Mouse (Mus musculus) intestine, embryonic 16.5 days (tissue): ENCODE measurements around the gene Cemip. TPM values are rescaled to one million over a fixed set of nuclear protein-coding genes. Genes with fewer than 3 reads are reported as not detected.

Source experiments
- ATAC-seq: fragments of 200-750 bp; cut with Nextera tagmentation; 2 replicates; pipeline ENCODE4 v1.8.0; 2017; ENCODE audit warnings: moderate TSS enrichment, moderate library complexity
- H3K27ac ChIP-seq: fragments of 300-500 bp; sonication (generic); 2 replicates; pipeline ENCODE4 v1.5.1; 2014; ENCODE audit warnings: mild to moderate bottlenecking, low read length
- H3K27me3 ChIP-seq: fragments of 300-500 bp; sonication (generic); replicated peaks from 2 replicates; pipeline ENCODE4 v1.6.1; 2014; ENCODE audit warnings: low read length, control low read depth, mixed read lengths; ENCODE audit not compliant: control insufficient read depth, insufficient read depth
- H3K36me3 ChIP-seq: fragments of 300-500 bp; sonication (generic); 2 replicates; pipeline ENCODE4 v1.6.1; 2014; ENCODE audit warnings: low read length, control low read depth; ENCODE audit not compliant: control insufficient read depth, insufficient read depth
- H3K4me1 ChIP-seq: fragments of 300-500 bp; sonication (generic); 2 replicates; pipeline ENCODE4 v1.6.1; 2014; ENCODE audit warnings: low read length, control low read depth, mixed read lengths; ENCODE audit not compliant: control insufficient read depth, insufficient read depth
- H3K4me2 ChIP-seq: fragments of 300-500 bp; sonication (generic); 2 replicates; pipeline ENCODE4 v1.6.1; 2014; ENCODE audit warnings: low read depth, low read length, control low read depth
- H3K4me3 ChIP-seq: fragments of 300-500 bp; sonication (generic); 2 replicates; pipeline ENCODE4 v1.5.1; 2014; ENCODE audit warnings: mild to moderate bottlenecking, low read length
- H3K9ac ChIP-seq: fragments of 300-500 bp; sonication (generic); 2 replicates; pipeline ENCODE4 v1.6.1; 2014; ENCODE audit warnings: low read depth, low read length
- H3K9me3 ChIP-seq: fragments of 300-500 bp; sonication (generic); 2 replicates; pipeline ENCODE4 v1.6.1; 2016; ENCODE audit warnings: low read length, control low read depth; ENCODE audit not compliant: control insufficient read depth
- WGBS: fragments of 180-500 bp; shearing (Covaris S2); extraction: QIAGEN DNeasy Blood & Tissue Kit; methylation state at CpG from one replicate; pipeline ENCODE4 v1.1.7; 2014; 5-methylcytosine and 5-hydroxymethylcytosine counted together
- polyA plus RNA-seq: library from polyadenylated mRNA; unstranded; fragments of >200 nt; fragmentation: Nextera tagmentation; extraction: Ambion mirVana; gene quantifications from 2 replicates; pipeline ENCODE4 v1.2.1, GENCODE M21; 2015

The Cemip gene
- polyA plus RNA-seq, 1 experiment from 2014 or later = 0.40 TPM

DNA sequence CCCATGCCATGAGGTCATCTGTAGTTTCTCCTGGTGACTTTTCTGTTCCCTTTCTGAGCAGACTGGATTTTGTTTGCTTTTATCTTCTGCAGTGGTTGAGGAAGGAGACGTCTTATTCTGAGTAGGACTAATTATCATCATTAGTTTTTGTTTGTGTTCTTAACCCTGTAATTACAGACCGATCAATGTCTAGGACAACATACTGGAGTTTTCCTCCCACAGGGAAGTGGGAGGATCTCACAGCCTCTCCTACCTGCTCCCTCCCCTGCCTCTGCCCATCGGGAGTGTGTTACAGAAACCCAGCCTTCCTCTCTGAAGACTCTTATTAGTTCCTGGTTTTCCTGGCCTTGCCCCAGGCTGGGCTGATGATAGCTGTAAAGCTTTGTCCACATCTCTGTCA lies 164.7 kb downstream of the Cemip start:
- no peaks in the 10 kb centered on the region for H3K36me3 ChIP-seq
- no peak overlapping the region for H3K27ac ChIP-seq

DNA sequence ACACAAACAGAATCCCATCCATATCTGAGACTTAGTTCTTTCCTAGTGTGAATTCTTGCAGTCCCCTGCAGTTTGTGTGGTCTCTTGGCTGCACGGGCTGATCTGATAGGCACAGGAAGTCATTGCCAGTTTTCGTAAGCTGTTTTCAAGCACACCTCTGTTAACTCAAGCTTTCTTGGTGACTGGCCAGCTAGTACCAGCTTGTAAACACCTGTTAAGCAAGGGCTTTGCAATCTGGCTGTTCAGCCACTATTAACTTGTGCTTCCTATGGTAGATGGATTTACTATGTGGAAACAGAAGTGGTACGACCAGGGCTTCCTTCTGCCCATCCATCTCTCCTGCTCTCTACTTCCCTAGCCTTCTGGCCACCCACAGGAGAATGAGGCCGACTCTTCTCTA lies 166.1 kb downstream of the Cemip start:
- Histone ChIP-seq H3K4me3 (no peak overlapping the region), H3K4me2 (no peak overlapping the region), H3K9ac (no peak overlapping the region), H3K27me3 (no peaks in the 10 kb centered on the region), H3K4me1 (no peaks in the 10 kb centered on the region), H3K36me3 (no peaks in the 10 kb centered on the region), H3K9me3 (no peaks in the 10 kb centered on the region), H3K27ac (no peak overlapping the region)
- WGBS = 76% methylated on average over 4 of the region's 4 CpGs
- ATAC-seq = no peak

More for the DNA sequence above, 164.7 kb downstream of the Cemip start:
- no peak overlapping the region for H3K4me3 ChIP-seq
- H3K4me1 ChIP-seq = no peaks in the 10 kb centered on the region
- no peak for ATAC-seq
- WGBS = 56% methylated on average over 3 of the region's 3 CpGs
- H3K27me3 ChIP-seq = no peaks in the 10 kb centered on the region
- no peaks in the 10 kb centered on the region for H3K9me3 ChIP-seq
- no peak overlapping the region for H3K9ac ChIP-seq
- no peak overlapping the region for H3K4me2 ChIP-seq

DNA sequence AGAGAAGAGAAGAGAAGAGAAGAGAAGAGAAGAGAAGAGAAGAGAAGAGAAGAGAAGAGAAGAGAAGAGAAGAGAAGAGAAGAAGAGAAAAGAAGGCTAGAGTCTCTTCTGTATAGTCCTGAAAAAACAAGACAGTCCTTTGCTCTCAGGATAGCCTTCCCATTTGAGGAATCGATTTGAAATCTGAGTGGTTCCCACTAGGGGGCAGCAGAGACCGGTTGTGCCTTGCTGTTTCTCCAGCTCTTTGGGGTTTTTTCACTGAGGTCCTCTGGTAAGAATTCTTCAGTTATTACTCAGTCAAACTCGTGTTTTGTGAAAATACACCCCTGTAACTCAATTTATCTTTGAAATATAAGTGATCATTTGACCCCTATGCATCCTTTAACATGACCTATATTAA lies 171.7 kb downstream of the Cemip start:
- H3K27ac ChIP-seq = no peak overlapping the region
- ATAC-seq = no peak
- no peak overlapping the region for H3K4me2 ChIP-seq
- H3K4me1 ChIP-seq = no peaks in the 10 kb centered on the region
- H3K27me3 ChIP-seq = no peaks in the 10 kb centered on the region
- 0% methylated on average over 3 of the region's 3 CpGs for WGBS
- H3K36me3 ChIP-seq = no peaks in the 10 kb centered on the region
- no peak overlapping the region for H3K4me3 ChIP-seq
- H3K9ac ChIP-seq = no peak overlapping the region
- no peaks in the 10 kb centered on the region for H3K9me3 ChIP-seq

DNA sequence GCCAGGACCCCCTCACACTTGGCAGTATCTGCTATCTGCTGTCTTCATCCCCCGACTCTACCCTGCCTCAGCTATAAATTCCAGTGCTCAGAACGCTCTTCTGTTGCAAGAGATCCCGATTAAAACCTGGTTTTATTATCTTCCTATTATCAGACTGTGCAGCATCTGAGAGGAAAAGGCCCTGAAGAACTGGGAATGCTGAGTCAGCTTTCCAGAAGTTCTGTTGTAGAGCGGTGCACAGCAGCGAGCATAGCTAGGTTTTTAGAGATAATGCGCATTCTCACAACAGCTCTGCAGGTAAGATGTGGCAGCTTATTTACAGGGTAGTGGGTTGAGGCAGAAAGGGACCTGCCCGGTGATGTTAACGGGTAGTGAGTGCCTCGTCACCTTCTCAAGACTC lies 172.3 kb downstream of the Cemip start:
- no peak overlapping the region for H3K4me3 ChIP-seq
- no peaks in the 10 kb centered on the region for H3K4me1 ChIP-seq
- no peaks in the 10 kb centered on the region for H3K9me3 ChIP-seq
- no peak overlapping the region for H3K9ac ChIP-seq
- no peak overlapping the region for H3K27ac ChIP-seq
- 76% methylated on average over 9 of the region's 9 CpGs for WGBS
- H3K4me2 ChIP-seq = no peak overlapping the region
- H3K36me3 ChIP-seq = no peaks in the 10 kb centered on the region
- no peaks in the 10 kb centered on the region for H3K27me3 ChIP-seq
- no peak for ATAC-seq

DNA sequence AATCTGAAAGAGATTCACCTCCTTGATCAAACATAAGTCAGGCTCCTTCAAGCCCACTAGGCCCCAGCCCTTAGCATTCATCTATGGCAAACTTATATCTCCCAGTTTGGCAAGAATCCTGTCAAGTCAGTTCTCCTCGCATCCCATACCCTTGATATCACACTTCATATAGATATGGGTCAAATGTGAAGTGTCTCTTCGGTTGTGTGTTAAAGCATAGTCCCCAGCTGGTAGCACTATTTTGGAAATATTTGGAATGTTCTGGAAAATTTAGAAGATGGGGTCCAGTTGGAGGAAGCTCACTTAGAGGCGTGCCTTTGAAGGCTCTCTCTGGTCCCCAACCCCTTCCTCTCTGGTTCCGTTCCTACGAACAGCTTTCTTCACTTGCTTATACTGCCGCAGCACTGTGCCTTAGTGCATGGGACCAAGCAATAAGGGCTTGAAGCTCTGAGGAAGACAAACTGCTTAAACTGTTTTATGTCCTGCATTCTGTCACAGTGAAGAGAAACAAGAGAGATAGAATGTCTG lies 172.8 kb downstream of the Cemip start:
- WGBS = 90% methylated on average over 6 of the region's 6 CpGs
- Histone ChIP-seq H3K4me1 (no peaks in the 10 kb centered on the region), H3K4me3 (no peak overlapping the region), H3K9ac (no peak overlapping the region), H3K27ac (no peak overlapping the region), H3K4me2 (no peak overlapping the region), H3K36me3 (no peaks in the 10 kb centered on the region), H3K27me3 (no peaks in the 10 kb centered on the region), H3K9me3 (no peaks in the 10 kb centered on the region)
- no peak for ATAC-seq

DNA sequence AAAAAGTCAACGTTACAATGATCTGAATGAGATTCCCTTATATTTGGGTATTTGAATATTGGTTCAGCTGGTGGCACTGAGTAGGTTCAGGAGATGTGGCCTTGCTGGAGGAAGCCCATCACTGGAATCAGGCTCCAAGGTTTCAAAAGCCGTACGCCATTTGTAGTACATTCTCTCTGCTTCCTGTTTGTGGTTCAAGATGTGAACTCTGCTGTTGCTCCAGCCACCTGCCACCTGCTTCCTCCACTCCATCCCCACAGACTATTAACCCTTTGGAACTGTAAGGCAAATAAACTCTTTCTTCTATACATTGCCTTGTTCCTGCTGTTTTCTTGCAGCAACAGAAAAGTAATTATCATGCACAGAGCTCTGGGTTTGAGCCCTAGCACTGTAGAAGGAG lies 174.4 kb downstream of the Cemip start:
- no peaks in the 10 kb centered on the region for H3K9me3 ChIP-seq
- WGBS = 75% methylated on average over 3 of the region's 3 CpGs
- no peak overlapping the region for H3K4me3 ChIP-seq
- no peak for ATAC-seq
- no peak overlapping the region for H3K27ac ChIP-seq
- H3K27me3 ChIP-seq = no peaks in the 10 kb centered on the region
- no peak overlapping the region for H3K4me2 ChIP-seq
- no peak overlapping the region for H3K9ac ChIP-seq
- H3K4me1 ChIP-seq = no peaks in the 10 kb centered on the region
- no peaks in the 10 kb centered on the region for H3K36me3 ChIP-seq

DNA sequence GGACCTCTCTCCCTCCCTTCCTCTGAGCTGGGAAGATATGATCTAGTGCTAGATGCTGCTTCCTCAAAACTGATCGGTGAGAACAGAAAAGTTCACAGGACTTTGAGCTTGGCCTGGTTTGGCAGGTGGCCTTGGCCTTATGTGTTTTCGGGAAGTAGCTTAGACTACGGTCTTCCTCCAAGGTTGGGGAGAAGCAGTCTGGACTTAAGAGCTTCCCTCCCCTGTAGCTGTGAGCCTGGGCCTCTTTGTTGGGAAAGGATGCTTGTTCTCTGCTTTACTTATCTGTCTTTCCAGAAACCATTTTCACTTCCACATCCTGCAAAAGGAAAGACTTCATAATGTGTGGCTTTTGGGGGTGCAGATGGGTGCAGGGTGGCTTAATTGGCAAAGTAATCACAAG lies 181.5 kb downstream of the Cemip start:
- no peak overlapping the region for H3K9ac ChIP-seq
- no peak for ATAC-seq
- H3K36me3 ChIP-seq = 0 out of 2 replicates have a peak, but pooled peaks cover 11% of the 10 kb centered on the region
- H3K27ac ChIP-seq = no peak overlapping the region
- no peaks in the 10 kb centered on the region for H3K4me1 ChIP-seq
- no peaks in the 10 kb centered on the region for H3K27me3 ChIP-seq
- WGBS = 85% methylated on average over 3 of the region's 3 CpGs
- peaks cover 8% of the 10 kb centered on the region; the same call in 1 of the 2 replicates for H3K9me3 ChIP-seq
- H3K4me3 ChIP-seq = no peak overlapping the region
- H3K4me2 ChIP-seq = no peak overlapping the region

DNA sequence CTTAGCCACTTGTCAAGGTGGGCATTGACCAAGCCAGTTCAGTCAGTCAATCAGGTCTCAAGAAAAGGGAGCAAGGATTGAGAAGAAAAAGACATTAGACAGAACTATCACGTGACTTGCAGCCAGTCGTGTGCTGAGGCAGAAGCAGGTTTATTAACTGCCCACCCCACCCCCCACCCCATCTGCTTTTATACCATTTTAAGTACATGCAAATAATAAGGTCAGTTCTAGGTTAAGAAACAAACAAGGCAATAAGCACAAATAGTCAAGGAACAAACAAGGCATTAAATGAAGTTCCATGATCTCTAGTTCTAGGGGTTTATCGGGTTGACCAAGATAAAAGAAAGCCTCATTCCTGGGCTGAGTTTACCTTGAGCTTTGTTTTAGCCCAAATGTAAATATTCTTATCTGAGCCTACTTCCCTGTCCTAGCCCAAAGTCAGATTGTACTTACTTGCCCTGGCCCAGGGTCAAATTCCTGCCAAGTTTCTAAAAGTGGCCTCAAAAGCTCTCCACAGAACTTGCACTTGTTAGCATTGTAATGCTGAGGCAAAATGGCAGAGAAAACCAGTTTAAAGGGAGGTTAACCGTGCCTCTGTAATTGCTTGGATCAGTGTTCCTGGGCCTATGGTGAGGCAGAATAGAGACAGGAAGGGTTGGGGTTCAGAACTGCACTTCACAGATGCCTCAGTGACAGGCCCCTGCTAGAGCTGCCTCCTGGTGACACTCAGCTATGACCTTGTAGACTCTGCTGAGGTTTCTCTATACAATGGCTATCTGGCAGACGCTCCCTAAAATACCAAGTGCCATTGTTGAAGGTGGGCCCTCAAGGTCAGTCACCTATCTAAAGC lies 183.8 kb downstream of the Cemip start:
- no peak overlapping the region for H3K27ac ChIP-seq
- 42% methylated on average over 5 of the region's 5 CpGs for WGBS
- no peak overlapping the region for H3K4me2 ChIP-seq
- no peaks in the 10 kb centered on the region for H3K27me3 ChIP-seq
- peaks cover 22% of the 10 kb centered on the region for H3K36me3 ChIP-seq
- H3K4me3 ChIP-seq = no peak overlapping the region
- H3K9me3 ChIP-seq = peaks cover 8% of the 10 kb centered on the region; the same call in 1 of the 2 replicates
- no peaks in the 10 kb centered on the region for H3K4me1 ChIP-seq
- no peak overlapping the region for H3K9ac ChIP-seq
- ATAC-seq = no peak

DNA sequence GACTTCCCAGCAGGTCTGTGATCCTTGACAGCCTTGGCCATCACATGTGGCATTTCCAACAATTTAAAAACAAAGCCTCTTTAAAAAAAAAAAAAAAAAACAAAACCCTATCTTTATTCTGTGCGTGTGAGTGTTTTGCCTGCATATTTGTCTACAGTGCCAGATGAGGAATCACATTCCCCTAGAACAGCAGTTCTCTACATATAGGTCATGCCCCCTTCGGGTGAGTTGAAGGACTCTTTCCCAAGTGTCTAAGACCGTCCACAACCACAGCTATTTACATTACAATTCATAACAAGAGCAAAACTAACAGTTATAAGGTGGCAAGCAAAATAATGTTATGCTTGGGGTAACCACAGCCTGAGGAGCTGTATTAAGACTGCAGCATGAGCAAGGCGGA lies 184.9 kb downstream of the Cemip start:
- no peak overlapping the region for H3K27ac ChIP-seq
- H3K9me3 ChIP-seq = peaks cover 8% of the 10 kb centered on the region; the same call in 1 of the 2 replicates
- no peaks in the 10 kb centered on the region for H3K4me1 ChIP-seq
- H3K27me3 ChIP-seq = no peaks in the 10 kb centered on the region
- peaks cover 25% of the 10 kb centered on the region for H3K36me3 ChIP-seq
- H3K4me2 ChIP-seq = no peak overlapping the region
- ATAC-seq = no peak
- H3K9ac ChIP-seq = no peak overlapping the region
- no peak overlapping the region for H3K4me3 ChIP-seq
- WGBS = 80% methylated on average over 4 of the region's 4 CpGs
